Mouse (Mus musculus) cortical plate, adult 2 months (tissue): ENCODE data around the gene Galnt2. TPM values are rescaled to one million over a fixed set of nuclear protein-coding genes. Genes with fewer than 3 reads are reported as not detected.

Experiments
- H3K27ac ChIP-seq: fragments of 200-500 bp; 2 replicates; pipeline ENCODE4 v1.5.1; 2012; ENCODE audit warnings: low read length, control low read depth, inconsistent platforms; ENCODE audit not compliant: insufficient read depth
- H3K4me1 ChIP-seq: fragments of 200-500 bp; 2 replicates; pipeline ENCODE4 v1.6.1; 2011; ENCODE audit warnings: low read length; ENCODE audit not compliant: control insufficient read depth, insufficient read depth
- H3K4me3 ChIP-seq: fragments of 200-500 bp; 2 replicates; pipeline ENCODE4 v1.5.1; 2011; ENCODE audit warnings: mild to moderate bottlenecking, low read length, control low read depth; ENCODE audit not compliant: insufficient read depth
- CTCF ChIP-seq: fragments of 200-500 bp; IDR thresholded peaks from 2 replicates; pipeline ENCODE4 v1.5.1; 2011; ENCODE audit warnings: mild to moderate bottlenecking, control low read depth, low read length; ENCODE audit not compliant: insufficient read depth; ENCODE audit errors: extremely low read depth
- POLR2A ChIP-seq: fragments of 200-500 bp; IDR thresholded peaks from 2 replicates; pipeline ENCODE4 v1.6.1; 2011; ENCODE audit warnings: mild to moderate bottlenecking, low read length, control low read depth; ENCODE audit not compliant: insufficient read depth; ENCODE audit errors: extremely low read depth
- polyA plus RNA-seq: library from polyadenylated mRNA; depleted of rRNA; stranded (reverse); fragments of >200 nt; gene quantifications from 2 replicates; pipeline ENCODE4 v1.2.3, GENCODE M21; 2012; rRNA removed

Gene Galnt2
- polyA plus RNA-seq, 1 experiment, result 25.3 TPM

GRCm38 (mm10) chr8:124392271-124393012, 161.3 kb downstream of the Galnt2 start:
- Histone ChIP-seq H3K27ac (peak overlapping the region; percentile 4; the same call in 1 of the 2 replicates), H3K4me3 (no peak overlapping the region), H3K4me1 (peaks cover 29% of the 10 kb centered on the region)
- no peak for TF ChIP-seq CTCF
- TF ChIP-seq POLR2A, result no peak

GRCm38 (mm10) chr8:124393013-124393412, 161.8 kb downstream of the Galnt2 start:
- Histone ChIP-seq H3K4me1 (peaks cover 32% of the 10 kb centered on the region), H3K27ac (peak overlapping the region; percentile 4), H3K4me3 (no peak overlapping the region)
- TF ChIP-seq CTCF (no peak), POLR2A (no peak)

GRCm38 (mm10) chr8:124393927-124394326, 162.7 kb downstream of the Galnt2 start:
- TF ChIP-seq CTCF (peak; percentile 41), POLR2A (no peak)
- Histone ChIP-seq H3K4me1 (peaks cover 31% of the 10 kb centered on the region), H3K4me3 (no peak overlapping the region), H3K27ac (no peak overlapping the region)

GRCm38 (mm10) chr8:124394951-124395350, 163.8 kb downstream of the Galnt2 start:
- peaks cover 33% of the 10 kb centered on the region for H3K4me1 ChIP-seq

More at GRCm38 (mm10) chr8:124394951-124395350, 163.8 kb downstream of the Galnt2 start:
- TF ChIP-seq POLR2A, result no peak
- no peak for TF ChIP-seq CTCF
- Histone ChIP-seq H3K27ac (no peak overlapping the region), H3K4me3 (no peak overlapping the region)

Other genes starting within 250 kb of the Galnt2 start
- gene Abcb10, start 248.3 kb upstream of the Galnt2 start, polyA plus RNA-seq, result 13.4 and 14.1 TPM in 2 replicates
- 17.0 and 17.5 TPM in 2 replicates for gene Taf5l, start 210.0 kb upstream of the Galnt2 start, polyA plus RNA-seq
- gene Urb2, start 209.9 kb upstream of the Galnt2 start, polyA plus RNA-seq, result 4.9 and 5.5 TPM in 2 replicates
- gene Pgbd5, start 208.3 kb downstream of the Galnt2 start, polyA plus RNA-seq, result 184 and 196 TPM in 2 replicates